Mouse (Mus musculus) ES-Bruce4 (cell line): Measurements from ENCODE around the gene Fnip1.

Experiments
- CTCF ChIP-seq: IDR thresholded peaks from one replicate; pipeline ENCODE4 v1.8.1; 2011; ENCODE audit warnings: low read depth, low read length
- POLR2A ChIP-seq: IDR thresholded peaks from one replicate; pipeline ENCODE4 v1.8.1; 2011; ENCODE audit warnings: low read length; ENCODE audit not compliant: insufficient read depth

DNA sequence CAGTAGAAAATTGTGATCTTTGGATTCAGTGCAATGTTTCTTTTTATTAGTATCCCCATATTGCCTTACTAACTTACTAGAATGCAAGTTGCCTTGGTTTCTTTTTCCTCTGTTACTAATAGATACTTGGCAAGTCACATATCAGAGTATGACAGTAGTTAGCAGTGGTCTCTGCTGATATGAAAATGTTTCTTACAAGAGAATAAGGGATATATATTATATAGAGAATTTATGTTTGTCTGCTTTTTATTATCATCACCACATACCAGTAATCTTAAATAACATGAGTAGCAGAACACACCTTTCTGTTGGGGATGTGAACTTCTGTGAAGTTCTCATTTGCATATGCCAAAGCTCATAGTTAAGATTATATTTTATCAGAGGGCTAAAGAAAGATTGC is 104.4 kb downstream of the Fnip1 start:
- no peak for TF ChIP-seq CTCF
- no peak for TF ChIP-seq POLR2A
